Mouse (Mus musculus) lung, postnatal 4 days (tissue): ENCODE results near the gene Myadml2.

Experiments used
- DNase-seq, 2 experiments: peaks; one replicate each; pipeline ENCODE4 v3.0.0; 2021

The Myadml2 gene

GRCm38 (mm10) chr11:120660301-120661075 is 12.5 kb upstream of the Myadml2 start:
- DNase-seq, result peak; percentile 70 to 82

GRCm38 (mm10) chr11:120659509-120660300 is 11.7 kb upstream of the Myadml2 start:
- peak; percentile 22 to 46 for DNase-seq

- DNase-seq, result peak; percentile 88 to 90
Observed at GRCm38 (mm10) chr11:120658876-120659410, 11.0 kb upstream of the Myadml2 start.

- no peak for DNase-seq
Observed at GRCm38 (mm10) chr11:120657301-120657700, 9.3 kb upstream of the Myadml2 start.

- no peak for DNase-seq
Observed at GRCm38 (mm10) chr11:120654741-120655140, 6.8 kb upstream of the Myadml2 start.

- DNase-seq, result no peak
Observed at GRCm38 (mm10) chr11:120651872-120652271, 3.9 kb upstream of the Myadml2 start.

GRCm38 (mm10) chr11:120647047-120647830 is 719 bp downstream of the Myadml2 start:
- no peak for DNase-seq

GRCm38 (mm10) chr11:120643601-120643987 is 4.4 kb downstream of the Myadml2 start, which contains the start of gene Pycr1:
Gene Pycr1 (minus strand): TSS chr11:120643769.
- peak; percentile 94 to 95 for DNase-seq

- no peak for DNase-seq
Observed at GRCm38 (mm10) chr11:120642939-120643600, 4.9 kb downstream of the Myadml2 start.

GRCm38 (mm10) chr11:120641869-120642268 is 6.1 kb downstream of the Myadml2 start:
- peak in 1 of 2 experiments; percentile 18 for DNase-seq

GRCm38 (mm10) chr11:120641255-120641654 is 6.7 kb downstream of the Myadml2 start:
- DNase-seq, result peak in 1 of 2 experiments; percentile 19

GRCm38 (mm10) chr11:120634810-120635209 is 13.1 kb downstream of the Myadml2 start:
- DNase-seq, result no peak

GRCm38 (mm10) chr11:120633520-120634343 is 14.2 kb downstream of the Myadml2 start, which contains the start of gene Mafg:
Gene Mafg (minus strand): TSS chr11:120633600.
- DNase-seq, result peak; percentile 95 to 97

GRCm38 (mm10) chr11:120632559-120633519 is 15.1 kb downstream of the Myadml2 start:
- DNase-seq, result peak; percentile 78 to 81

GRCm38 (mm10) chr11:120631726-120632448 is 16.1 kb downstream of the Myadml2 start:
- no peak for DNase-seq

- peak in 1 of 2 experiments; percentile 17 for DNase-seq
Observed at GRCm38 (mm10) chr11:120630881-120631725, 16.9 kb downstream of the Myadml2 start.

GRCm38 (mm10) chr11:120630401-120630871 is 17.5 kb downstream of the Myadml2 start:
- peak; percentile 71 to 76 for DNase-seq

- DNase-seq, result peak; percentile 53 to 54
Observed at GRCm38 (mm10) chr11:120629911-120630310, 18.0 kb downstream of the Myadml2 start.
